Mouse (Mus musculus) forebrain, postnatal 0 days (tissue): ENCODE results near the gene Olfr554. TPM values are rescaled to one million over a fixed set of nuclear protein-coding genes. Genes with fewer than 3 reads are reported as not detected.
A peak's percentile ranks its signal among the peaks of the same experiment; 100 is the strongest.

Experiments
- ATAC-seq: fragments of 200-750 bp; cut with Nextera tagmentation; 2 replicates; pipeline ENCODE4 v1.8.0; 2017; ENCODE audit warnings: mild to moderate bottlenecking, moderate library complexity
- DNase-seq: peaks from one replicate; pipeline ENCODE4 v3.0.0-alpha.2; 2015
- H3K27ac ChIP-seq: fragments of 300-500 bp; sonication (generic); 2 replicates; pipeline ENCODE4 v1.5.1; 2014; ENCODE audit warnings: low read depth, mild to moderate bottlenecking, antibody characterized with exemption, low read length, moderate library complexity, mixed read lengths
- H3K27me3 ChIP-seq: fragments of 300-500 bp; sonication (generic); 2 replicates; pipeline ENCODE4 v1.6.1; 2014; ENCODE audit warnings: mild to moderate bottlenecking, low read length, mixed read lengths; ENCODE audit not compliant: insufficient read depth
- H3K36me3 ChIP-seq: fragments of 300-500 bp; sonication (generic); 2 replicates; pipeline ENCODE4 v1.6.1; 2014; ENCODE audit warnings: mild to moderate bottlenecking, moderate library complexity; ENCODE audit not compliant: insufficient read depth
- H3K4me1 ChIP-seq: fragments of 300-500 bp; sonication (generic); 2 replicates; pipeline ENCODE4 v1.6.1; 2014; ENCODE audit warnings: antibody characterized with exemption; ENCODE audit not compliant: insufficient read depth
- H3K4me2 ChIP-seq: fragments of 300-500 bp; sonication (generic); 2 replicates; pipeline ENCODE4 v1.6.1; 2014; ENCODE audit warnings: low read depth, mild to moderate bottlenecking, moderate library complexity
- H3K4me3 ChIP-seq: fragments of 300-500 bp; sonication (generic); 2 replicates; pipeline ENCODE4 v1.5.1; 2014; ENCODE audit warnings: low read depth, low read length, mixed read lengths
- H3K9ac ChIP-seq: fragments of 300-500 bp; sonication (generic); 2 replicates; pipeline ENCODE4 v1.6.1; 2014; ENCODE audit warnings: mild to moderate bottlenecking
- H3K9me3 ChIP-seq: fragments of 300-500 bp; sonication (generic); 2 replicates; pipeline ENCODE4 v1.6.1; 2016; ENCODE audit warnings: low read length
- CTCF ChIP-seq: sonication (generic); IDR thresholded peaks from 2 replicates; pipeline ENCODE4 v1.5.1; 2016; ENCODE audit warnings: antibody characterized with exemption, control low read depth, low read depth
- WGBS: fragments of 180-500 bp; shearing (Covaris S2); extraction: QIAGEN DNeasy Blood & Tissue Kit; methylation state at CpG from one replicate; pipeline ENCODE4 v1.1.7; 2014; 5-methylcytosine and 5-hydroxymethylcytosine counted together
- polyA plus RNA-seq: library from polyadenylated mRNA; unstranded; fragments of >200 nt; fragmentation: Nextera tagmentation; extraction: Ambion mirVana; gene quantifications from 2 replicates; pipeline ENCODE4 v1.2.1, GENCODE M21; 2015
- total RNA-seq: library from RNA; depleted of rRNA; stranded (reverse); fragments of >200 nt; gene quantifications from 2 replicates; pipeline ENCODE4 v1.2.3, GENCODE M21; 2014; rRNA removed

Gene Olfr554
- total and polyA plus RNA-seq, 2 experiments from 2014 or later = not detected

DNA sequence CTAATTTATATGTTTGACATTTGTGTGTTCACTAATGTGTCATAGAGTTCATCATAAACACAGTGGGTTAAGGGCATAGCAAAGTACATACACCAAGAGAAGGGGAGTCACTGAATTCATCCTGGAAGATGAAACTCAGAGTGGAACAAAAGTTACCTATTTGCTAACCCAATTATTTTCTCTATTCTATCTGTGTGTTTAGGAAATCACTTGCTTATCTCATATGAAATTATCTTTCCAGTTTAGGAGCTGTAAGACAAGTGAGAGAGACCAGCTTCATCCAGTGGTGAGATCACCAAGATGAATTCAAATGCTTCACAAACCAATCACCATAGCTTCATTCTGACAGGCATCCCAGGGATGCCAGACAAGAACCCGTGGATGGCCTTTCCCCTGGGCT lies 20.3 kb downstream of the Olfr554 start, which contains the start of gene Olfr555:
Olfr555 (plus strand) TSS at position 301 of the 400 bp plus-strand sequence.
- H3K4me2 ChIP-seq = no peak within 1 kb of the TSS
- no peak within 1 kb of the TSS for H3K27ac ChIP-seq
- no peaks in the 10 kb centered on the region for H3K4me1 ChIP-seq
- DNase-seq (no peak), ATAC-seq (no peak)
- no peaks in the 10 kb centered on the region for H3K9me3 ChIP-seq
- no peak for TF ChIP-seq CTCF
- no peak within 1 kb of the TSS for H3K4me3 ChIP-seq
- 71% methylated on average over 1 of the region's 1 CpGs for WGBS
- H3K9ac ChIP-seq = no peak within 1 kb of the TSS
- H3K36me3 ChIP-seq = no peaks in the 10 kb centered on the region
- H3K27me3 ChIP-seq = no peaks in the 10 kb centered on the region

DNA sequence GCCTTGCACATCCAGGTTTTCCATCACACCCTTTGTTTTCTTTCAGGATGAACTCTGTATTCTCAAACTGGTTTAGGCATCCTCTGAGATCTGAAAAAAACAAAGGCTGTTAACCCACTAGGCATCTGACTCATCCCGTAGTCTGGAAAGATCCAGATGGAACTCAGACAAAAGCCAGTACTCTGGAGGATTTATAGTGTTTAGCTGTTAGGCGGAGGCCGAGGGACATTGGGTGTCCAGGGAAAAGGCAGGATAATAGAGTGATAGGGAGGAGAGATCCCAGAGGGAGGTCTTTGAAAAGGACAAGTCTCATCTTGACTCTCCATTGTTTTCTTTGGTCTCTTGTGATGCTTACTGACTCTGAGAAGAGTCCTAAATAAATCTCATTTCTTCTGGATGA lies 26.4 kb downstream of the Olfr554 start, which contains the start of gene Olfr556:
Olfr556 (plus strand) TSS at position 301 of the 400 bp plus-strand sequence.
- no peaks in the 10 kb centered on the region for H3K27me3 ChIP-seq
- no peak within 1 kb of the TSS for H3K4me3 ChIP-seq
- no peak for TF ChIP-seq CTCF
- no peak within 1 kb of the TSS for H3K9ac ChIP-seq
- WGBS = 48% methylated on average over 3 of the region's 3 CpGs
- H3K4me1 ChIP-seq = no peaks in the 10 kb centered on the region
- DNase-seq (no peak), ATAC-seq (no peak)
- no peaks in the 10 kb centered on the region for H3K9me3 ChIP-seq
- H3K36me3 ChIP-seq = no peaks in the 10 kb centered on the region
- H3K4me2 ChIP-seq = no peak within 1 kb of the TSS
- H3K27ac ChIP-seq = no peak within 1 kb of the TSS

DNA sequence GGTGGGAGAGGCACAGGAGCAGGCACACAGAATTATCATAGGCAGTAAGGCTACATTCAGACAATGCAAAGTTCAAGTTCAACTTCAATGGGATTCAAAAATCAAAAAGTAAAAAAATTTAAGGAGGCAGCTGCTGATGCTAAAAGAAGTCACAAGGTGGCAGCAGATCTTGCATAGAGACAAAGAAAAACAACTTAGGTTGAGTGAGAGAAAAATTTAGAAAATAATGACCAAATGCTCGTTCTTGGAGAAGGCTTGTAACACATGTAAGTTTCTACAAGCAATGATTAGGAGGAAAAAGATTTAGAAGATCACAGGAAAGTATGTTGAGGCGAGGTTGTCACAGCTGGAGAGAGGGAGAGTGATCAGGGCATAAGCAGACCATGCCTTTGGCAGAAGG lies 27.1 kb downstream of the Olfr554 start:
- ATAC-seq (no peak), DNase-seq (peak; percentile 61)
- Histone ChIP-seq H3K9ac (no peak overlapping the region), H3K27ac (no peak overlapping the region), H3K4me1 (no peaks in the 10 kb centered on the region), H3K4me3 (no peak overlapping the region), H3K27me3 (no peaks in the 10 kb centered on the region), H3K4me2 (no peak overlapping the region), H3K9me3 (no peaks in the 10 kb centered on the region), H3K36me3 (no peaks in the 10 kb centered on the region)
- 27% methylated on average over 2 of the region's 2 CpGs for WGBS
- TF ChIP-seq CTCF = peak; percentile 69

DNA sequence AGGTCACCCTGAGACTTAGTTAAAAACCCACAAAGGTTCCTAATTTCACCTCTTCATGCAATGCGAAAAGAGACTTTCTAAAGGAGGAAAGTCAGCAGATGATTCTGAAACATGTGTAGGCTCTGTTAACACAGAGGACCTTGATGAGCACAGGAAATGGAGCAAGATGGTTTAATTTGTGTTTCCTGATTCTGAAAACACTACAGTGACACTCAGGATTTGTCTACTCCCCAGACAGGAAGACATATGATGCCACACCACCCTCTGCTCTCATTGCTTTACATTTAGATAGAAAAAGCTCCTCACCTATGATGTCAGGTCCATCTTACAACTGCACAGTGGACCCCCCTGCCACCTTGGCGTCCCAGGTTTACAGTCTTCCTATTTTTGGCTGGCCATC lies 38.0 kb downstream of the Olfr554 start:
- H3K4me3 ChIP-seq = no peak overlapping the region
- H3K4me1 ChIP-seq = no peaks in the 10 kb centered on the region
- no peak overlapping the region for H3K27ac ChIP-seq
- TF ChIP-seq CTCF = no peak
- H3K9me3 ChIP-seq = no peaks in the 10 kb centered on the region
- ATAC-seq (no peak), DNase-seq (no peak)
- H3K27me3 ChIP-seq = no peaks in the 10 kb centered on the region
- no peak overlapping the region for H3K4me2 ChIP-seq
- no peaks in the 10 kb centered on the region for H3K36me3 ChIP-seq
- no peak overlapping the region for H3K9ac ChIP-seq
- 81% methylated on average over 2 of the region's 2 CpGs for WGBS

DNA sequence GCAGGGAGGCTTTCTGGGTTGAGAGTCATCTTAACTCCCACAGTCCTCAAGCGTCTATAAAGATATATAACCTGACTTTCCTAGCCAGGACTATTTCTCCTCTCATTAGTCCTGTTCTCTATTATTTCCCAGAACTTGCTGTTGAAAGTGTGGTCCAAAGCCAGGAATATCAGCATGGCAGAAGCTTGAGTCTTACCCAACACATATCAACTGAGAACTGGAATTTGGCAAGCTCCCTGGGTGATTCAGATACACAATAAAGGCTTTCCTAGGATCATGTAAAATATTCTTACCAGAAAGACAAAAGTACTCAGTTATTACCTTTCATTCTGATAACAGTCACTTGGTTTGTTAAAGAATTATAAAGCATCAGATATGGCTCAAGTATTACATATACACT lies 43.7 kb downstream of the Olfr554 start:
- H3K4me3 ChIP-seq = no peak overlapping the region
- WGBS = 91% methylated on average over 1 of the region's 1 CpGs
- no peaks in the 10 kb centered on the region for H3K9me3 ChIP-seq
- H3K27me3 ChIP-seq = no peaks in the 10 kb centered on the region
- no peak overlapping the region for H3K27ac ChIP-seq
- no peaks in the 10 kb centered on the region; the same call in 1 of the 2 replicates for H3K4me1 ChIP-seq
- H3K36me3 ChIP-seq = no peaks in the 10 kb centered on the region
- ATAC-seq = no peak
- no peak for DNase-seq
- H3K4me2 ChIP-seq = no peak overlapping the region
- TF ChIP-seq CTCF = no peak
- H3K9ac ChIP-seq = no peak overlapping the region

DNA sequence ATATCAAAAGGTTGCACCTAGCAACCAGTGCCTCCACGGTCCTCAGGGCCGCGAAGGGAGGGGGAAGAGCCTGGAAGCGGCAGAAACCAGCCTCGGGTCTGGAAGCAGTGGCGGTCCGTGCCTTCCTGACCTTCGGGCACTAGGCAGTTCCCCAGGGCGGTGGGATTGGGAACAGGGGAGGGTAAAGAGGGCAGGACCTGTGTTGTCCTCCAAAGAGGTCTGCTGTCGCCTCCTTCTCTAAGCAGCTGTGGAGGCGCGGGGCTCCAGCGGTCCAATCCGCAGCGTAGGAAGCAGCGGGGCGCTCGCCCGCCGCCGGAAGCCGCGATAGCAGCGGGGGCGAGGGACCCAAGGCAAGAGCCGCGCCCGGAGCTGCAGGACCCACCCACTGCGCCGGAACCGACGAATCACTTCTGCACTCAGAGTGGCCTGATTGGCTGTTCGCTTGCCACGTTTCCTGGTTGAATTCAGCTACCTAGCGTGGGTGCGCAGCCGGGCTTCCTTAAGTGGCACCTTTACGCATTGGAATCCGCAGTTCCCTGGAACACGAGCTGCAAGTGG lies 48.8 kb downstream of the Olfr554 start, which contains the start of gene Trim68:
Trim68 (minus strand) TSS at position 384 of the 558 bp plus-strand sequence.
- H3K27ac ChIP-seq = 0 out of 2 replicates have a peak within 1 kb of the TSS, but pooled peaks have one; percentile 50
- no peak for TF ChIP-seq CTCF
- 1% methylated on average over 40 of the region's 40 CpGs for WGBS
- no peaks in the 10 kb centered on the region; the same call in 1 of the 2 replicates for H3K4me1 ChIP-seq
- H3K4me2 ChIP-seq = peak within 1 kb of the TSS; percentile 79
- no peaks in the 10 kb centered on the region for H3K27me3 ChIP-seq
- peak; percentile 90 for DNase-seq
- H3K9me3 ChIP-seq = no peaks in the 10 kb centered on the region
- peak within 1 kb of the TSS; percentile 56 for H3K9ac ChIP-seq
- no peaks in the 10 kb centered on the region for H3K36me3 ChIP-seq
- peak within 1 kb of the TSS; percentile 60 for H3K4me3 ChIP-seq
- peak; percentile 100 for ATAC-seq

Other genes with a start within 250 kb of the Olfr554 start
- gene Rrm1, start 196.7 kb upstream of the Olfr554 start, total RNA-seq = 31.9 and 40.0 TPM in 2 replicates
- 25.6 and 30.9 TPM in 2 replicates for gene Rrm1, start 196.7 kb upstream of the Olfr554 start, polyA plus RNA-seq
- gene Olfr543, start 156.8 kb upstream of the Olfr554 start, total RNA-seq = not detected in 2 replicates
- gene Olfr543, start 156.8 kb upstream of the Olfr554 start, polyA plus RNA-seq = 0.23 and 0.25 TPM in 2 replicates
- gene Olfr544, start 150.1 kb upstream of the Olfr554 start, total RNA-seq = not detected in 2 replicates
- 0.04 and 0.05 TPM in 2 replicates for gene Olfr544, start 150.1 kb upstream of the Olfr554 start, polyA plus RNA-seq
- gene Olfr545, start 138.9 kb upstream of the Olfr554 start, total RNA-seq = 0.24 TPM in 1 of 2 replicates, not detected in the other
- gene Olfr545, start 138.9 kb upstream of the Olfr554 start, polyA plus RNA-seq = 0.05 and 0.08 TPM in 2 replicates
- not detected in 2 replicates for gene Olfr547, start 103.7 kb upstream of the Olfr554 start, total RNA-seq
- gene Olfr547, start 103.7 kb upstream of the Olfr554 start, polyA plus RNA-seq = not detected in 2 replicates
- not detected in 2 replicates for gene Olfr548-ps1, start 97.5 kb upstream of the Olfr554 start, total RNA-seq
- gene Olfr548-ps1, start 97.5 kb upstream of the Olfr554 start, polyA plus RNA-seq = not detected in 2 replicates
- not detected in 2 replicates for gene Olfr549, start 88.6 kb upstream of the Olfr554 start, total RNA-seq
- gene Olfr549, start 88.6 kb upstream of the Olfr554 start, polyA plus RNA-seq = not detected in 2 replicates
- 1.5 and 3.5 TPM in 2 replicates for gene Trim21, start 72.9 kb upstream of the Olfr554 start, total RNA-seq
- gene Trim21, start 72.9 kb upstream of the Olfr554 start, polyA plus RNA-seq = 0.30 and 0.38 TPM in 2 replicates
- not detected in 2 replicates for gene Olfr550, start 67.0 kb upstream of the Olfr554 start, total RNA-seq
- gene Olfr550, start 67.0 kb upstream of the Olfr554 start, polyA plus RNA-seq = not detected in 2 replicates
- gene Olfr551, start 46.5 kb upstream of the Olfr554 start, total RNA-seq = not detected in 2 replicates
- not detected in 2 replicates for gene Olfr551, start 46.5 kb upstream of the Olfr554 start, polyA plus RNA-seq
- gene Olfr552, start 40.7 kb upstream of the Olfr554 start, total RNA-seq = not detected in 2 replicates
- gene Olfr552, start 40.7 kb upstream of the Olfr554 start, polyA plus RNA-seq = not detected in 2 replicates
- not detected in 2 replicates for gene Olfr553, start 20.2 kb upstream of the Olfr554 start, total RNA-seq
- gene Olfr553, start 20.2 kb upstream of the Olfr554 start, polyA plus RNA-seq = not detected in 2 replicates
- not detected in 2 replicates for gene Olfr555, start 20.4 kb downstream of the Olfr554 start, total RNA-seq
- not detected in 2 replicates for gene Olfr555, start 20.4 kb downstream of the Olfr554 start, polyA plus RNA-seq
- gene Olfr556, start 26.5 kb downstream of the Olfr554 start, total RNA-seq = not detected in 2 replicates
- not detected in 2 replicates for gene Olfr556, start 26.5 kb downstream of the Olfr554 start, polyA plus RNA-seq
- gene Trim68, start 48.9 kb downstream of the Olfr554 start, total RNA-seq = 4.2 and 6.8 TPM in 2 replicates
- gene Trim68, start 48.9 kb downstream of the Olfr554 start, polyA plus RNA-seq = 2.2 and 4.0 TPM in 2 replicates
- not detected in 2 replicates for gene Olfr557, start 57.5 kb downstream of the Olfr554 start, total RNA-seq
- not detected in 2 replicates for gene Olfr557, start 57.5 kb downstream of the Olfr554 start, polyA plus RNA-seq
- not detected in 2 replicates for gene Olfr558, start 63.8 kb downstream of the Olfr554 start, total RNA-seq
- gene Olfr558, start 63.8 kb downstream of the Olfr554 start, polyA plus RNA-seq = 0.04 TPM in 1 of 2 replicates, not detected in the other
- not detected in 2 replicates for gene Olfr33, start 80.6 kb downstream of the Olfr554 start, total RNA-seq
- gene Olfr33, start 80.6 kb downstream of the Olfr554 start, polyA plus RNA-seq = not detected in 2 replicates
- not detected in 2 replicates for gene Olfr559, start 89.1 kb downstream of the Olfr554 start, total RNA-seq
- gene Olfr559, start 89.1 kb downstream of the Olfr554 start, polyA plus RNA-seq = not detected in 2 replicates
- gene Olfr560, start 120.9 kb downstream of the Olfr554 start, total RNA-seq = not detected in 2 replicates
- not detected in 2 replicates for gene Olfr560, start 120.9 kb downstream of the Olfr554 start, polyA plus RNA-seq
- gene Olfr78, start 121.0 kb downstream of the Olfr554 start, total RNA-seq = not detected in 2 replicates
- gene Olfr78, start 121.0 kb downstream of the Olfr554 start, polyA plus RNA-seq = 0.04 TPM in 1 of 2 replicates, not detected in the other
- not detected in 2 replicates for gene Olfr561, start 132.8 kb downstream of the Olfr554 start, total RNA-seq
- gene Olfr561, start 132.8 kb downstream of the Olfr554 start, polyA plus RNA-seq = not detected in 2 replicates
- gene Olfr564, start 165.0 kb downstream of the Olfr554 start, total RNA-seq = not detected in 2 replicates
- gene Olfr564, start 165.0 kb downstream of the Olfr554 start, polyA plus RNA-seq = not detected in 2 replicates
- gene Olfr566, start 220.3 kb downstream of the Olfr554 start, total RNA-seq = not detected in 2 replicates
- not detected in 2 replicates for gene Olfr566, start 220.3 kb downstream of the Olfr554 start, polyA plus RNA-seq
- gene Olfr568, start 238.7 kb downstream of the Olfr554 start, total RNA-seq = not detected in 2 replicates
- not detected in 2 replicates for gene Olfr568, start 238.7 kb downstream of the Olfr554 start, polyA plus RNA-seq